Mouse (Mus musculus) liver, embryonic 13.5 days (tissue): Measurements from ENCODE around the gene Mamld1. TPM values are rescaled to one million over a fixed set of nuclear protein-coding genes. Genes with fewer than 3 reads are reported as not detected.
A peak's percentile ranks its signal among the peaks of the same experiment; 100 is the strongest.
"Not testable (repeated sequence)": the region's sequence is repeated elsewhere in the genome, so short reads cannot be mapped to it uniquely, and the experiment has no call there.

ENCODE experiments used
- ATAC-seq: fragments of 200-750 bp; cut with Nextera tagmentation; 2 replicates; pipeline ENCODE4 v1.8.0; 2017; ENCODE audit warnings: low read depth, mild to moderate bottlenecking, moderate number of reproducible peaks, moderate library complexity
- DNase-seq: peaks from one replicate; pipeline ENCODE4 v3.0.0; 2022
- H3K27ac ChIP-seq: fragments of 300-500 bp; sonication (generic); 2 replicates; pipeline ENCODE4 v1.5.1; 2015; ENCODE audit warnings: moderate library complexity, mild to moderate bottlenecking, inconsistent platforms
- H3K27me3 ChIP-seq: fragments of 300-500 bp; sonication (generic); 2 replicates; pipeline ENCODE4 v1.6.1; 2015; ENCODE audit warnings: mild to moderate bottlenecking, inconsistent platforms
- H3K36me3 ChIP-seq: fragments of 300-500 bp; sonication (generic); 2 replicates; pipeline ENCODE4 v1.6.1; 2015; ENCODE audit warnings: mild to moderate bottlenecking, inconsistent platforms
- H3K4me1 ChIP-seq: fragments of 300-500 bp; sonication (generic); replicated peaks from 2 replicates; pipeline ENCODE4 v1.6.1; 2015; ENCODE audit warnings: inconsistent platforms
- H3K4me2 ChIP-seq: fragments of 300-500 bp; sonication (generic); 2 replicates; pipeline ENCODE4 v1.6.1; 2015; ENCODE audit warnings: inconsistent platforms, mild to moderate bottlenecking, moderate library complexity
- H3K4me3 ChIP-seq: fragments of 300-500 bp; sonication (generic); replicated peaks from 2 replicates; pipeline ENCODE4 v1.5.1; 2015; ENCODE audit warnings: mild to moderate bottlenecking, inconsistent platforms
- H3K9ac ChIP-seq: fragments of 300-500 bp; sonication (generic); 2 replicates; pipeline ENCODE4 v1.6.1; 2015; ENCODE audit warnings: mild to moderate bottlenecking, inconsistent platforms
- H3K9me3 ChIP-seq: fragments of 300-500 bp; sonication (generic); replicated peaks from 2 replicates; pipeline ENCODE4 v1.6.1; 2016; ENCODE audit warnings: inconsistent platforms
- WGBS: fragments of 180-500 bp; shearing (Covaris S2); methylation state at CpG from one replicate; pipeline ENCODE4 v1.1.7; 2015; ENCODE audit not compliant: insufficient replicate concordance; 5-methylcytosine and 5-hydroxymethylcytosine counted together
- polyA plus RNA-seq: library from polyadenylated mRNA; unstranded; fragments of >200 nt; fragmentation: Nextera tagmentation; extraction: Ambion mirVana; gene quantifications from 2 replicates; pipeline ENCODE4 v1.2.1, GENCODE M21; 2015

The Mamld1 gene
- polyA plus RNA-seq = 0.08 and 0.12 TPM in 2 replicates

GRCm38 (mm10) chrX:71049864-71050576 is at the start of gene Mamld1:
TSS of gene Mamld1 (plus strand) at chrX:71050256.
- Histone ChIP-seq H3K4me2 (peak within 1 kb of the TSS; percentile 54), H3K9ac (no peak within 1 kb of the TSS), H3K9me3 (no peaks in the 10 kb centered on the region), H3K36me3 (no peaks in the 10 kb centered on the region), H3K4me1 (no peaks in the 10 kb centered on the region), H3K27ac (no peak within 1 kb of the TSS), H3K4me3 (peak within 1 kb of the TSS; percentile 39), H3K27me3 (peaks cover 55% of the 10 kb centered on the region)
- no peak for DNase-seq
- ATAC-seq = 0 out of 2 replicates have a peak, but pooled peaks have one; percentile 23
- WGBS = 13% methylated on average over 50 of the region's 50 CpGs

DNA sequence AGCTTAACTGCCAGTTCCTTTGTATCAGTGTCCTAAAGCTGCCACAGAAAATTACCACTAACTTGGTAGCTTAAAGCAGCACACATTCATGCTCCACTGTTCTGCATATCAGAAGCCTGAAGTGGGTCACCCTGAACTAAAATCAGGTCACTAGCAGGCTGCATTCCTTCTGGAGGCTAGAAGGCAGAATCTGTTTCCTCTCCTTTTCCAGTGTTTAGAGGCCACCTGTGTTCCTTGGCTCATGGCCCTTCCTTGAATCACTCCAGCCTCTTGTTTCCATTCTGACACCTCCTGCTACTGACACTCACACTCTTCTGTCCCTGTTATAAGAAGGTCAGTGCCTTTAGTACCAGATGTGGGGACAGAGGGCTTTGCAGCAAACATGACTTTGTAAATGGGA is 25.3 kb upstream of the Mamld1 start:
- Histone ChIP-seq H3K9me3 (no peaks in the 10 kb centered on the region), H3K4me3 (no peak overlapping the region), H3K36me3 (no peaks in the 10 kb centered on the region), H3K4me1 (no peaks in the 10 kb centered on the region), H3K27me3 (no peaks in the 10 kb centered on the region), H3K4me2 (no peak overlapping the region), H3K27ac (no peak overlapping the region), H3K9ac (no peak overlapping the region)
- no peak for DNase-seq
- ATAC-seq = no peak

- DNase-seq (no peak), ATAC-seq (no peak)
- H3K4me3 ChIP-seq = no peak overlapping the region
- no peaks in the 10 kb centered on the region for H3K27me3 ChIP-seq
- 70% methylated on average over 4 of the region's 4 CpGs for WGBS
- H3K4me2 ChIP-seq = no peak overlapping the region
- H3K9ac ChIP-seq = no peak overlapping the region
- H3K4me1 ChIP-seq = no peaks in the 10 kb centered on the region
- no peak overlapping the region for H3K27ac ChIP-seq
- H3K9me3 ChIP-seq = no peaks in the 10 kb centered on the region
- no peaks in the 10 kb centered on the region for H3K36me3 ChIP-seq
These were observed 22.0 kb upstream of the Mamld1 start for GRCm38 (mm10) chrX:71028007-71028406.

DNA sequence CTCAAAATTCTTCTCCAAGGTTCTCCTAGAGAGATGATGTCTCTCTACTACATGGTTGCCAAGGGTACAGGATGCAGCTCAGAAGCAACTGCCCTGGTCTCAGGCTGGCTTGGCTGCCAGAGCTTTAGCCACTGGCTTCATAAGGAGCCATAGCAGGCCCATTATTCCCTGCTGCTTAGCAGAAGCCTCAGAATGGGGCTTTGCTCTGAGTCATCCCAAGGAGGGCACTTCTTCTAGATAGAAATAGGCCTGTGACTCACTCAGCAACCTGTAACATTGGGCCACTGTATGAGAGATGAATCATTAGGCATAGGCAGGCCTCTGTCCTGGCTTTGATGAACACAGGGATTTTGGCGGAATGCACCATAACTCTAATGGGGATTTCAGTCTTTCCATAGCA is 21.1 kb upstream of the Mamld1 start:
- 81% methylated on average over 1 of the region's 1 CpGs for WGBS
- not testable (repeated sequence) for ATAC-seq, H3K4me2 ChIP-seq, DNase-seq, H3K9me3 ChIP-seq, H3K27me3 ChIP-seq, H3K36me3 ChIP-seq, H3K27ac ChIP-seq, H3K9ac ChIP-seq, H3K4me1 ChIP-seq, H3K4me3 ChIP-seq

DNA sequence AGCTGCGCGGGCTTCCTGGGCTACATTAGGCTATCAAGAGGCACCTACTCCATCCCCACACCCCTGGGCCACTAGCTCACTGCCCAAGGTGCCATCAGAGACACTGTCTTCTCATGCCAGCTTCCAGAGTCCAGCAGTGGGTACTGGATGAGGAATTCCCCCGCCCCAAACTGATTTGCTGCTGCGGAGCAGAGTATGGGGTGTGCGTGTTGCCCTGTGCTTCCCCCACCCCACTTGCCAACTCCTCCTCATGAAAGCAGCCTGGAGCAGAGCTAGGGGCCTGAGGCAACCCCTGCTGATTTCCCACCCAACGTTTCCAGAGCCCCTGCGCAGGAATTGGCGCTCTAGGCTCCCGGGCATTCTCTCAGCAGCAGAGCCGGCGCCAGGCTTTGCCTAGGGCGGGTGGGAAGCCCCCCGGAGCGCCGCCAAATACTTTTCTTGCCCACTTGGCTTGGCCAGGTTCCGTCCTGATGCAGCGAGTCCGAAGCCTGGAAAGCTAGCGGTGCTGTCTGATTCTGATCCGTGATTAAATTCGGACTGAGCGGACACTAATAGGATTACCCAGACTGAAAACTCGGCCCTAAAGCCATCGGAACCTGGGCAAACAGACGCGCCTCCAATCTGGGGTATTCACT is 738 bp downstream of the Mamld1 start:
- Histone ChIP-seq H3K4me3 (peak overlapping the region; percentile 39), H3K27me3 (peaks cover 55% of the 10 kb centered on the region), H3K36me3 (no peaks in the 10 kb centered on the region), H3K9me3 (no peaks in the 10 kb centered on the region), H3K9ac (no peak overlapping the region), H3K4me2 (peak overlapping the region; percentile 54), H3K4me1 (no peaks in the 10 kb centered on the region), H3K27ac (no peak overlapping the region)
- WGBS = 18% methylated on average over 26 of the region's 26 CpGs
- DNase-seq (no peak), ATAC-seq (no peak)

GRCm38 (mm10) chrX:71051361-71052114 is 1.5 kb downstream of the Mamld1 start:
- peaks cover 55% of the 10 kb centered on the region for H3K27me3 ChIP-seq

GRCm38 (mm10) chrX:71052115-71052478 is 2.0 kb downstream of the Mamld1 start:
- peak overlapping the region; percentile 39 for H3K4me3 ChIP-seq
- no peak overlapping the region for H3K9ac ChIP-seq
- H3K4me1 ChIP-seq = no peaks in the 10 kb centered on the region
- H3K27ac ChIP-seq = no peak overlapping the region
- H3K9me3 ChIP-seq = no peaks in the 10 kb centered on the region
- DNase-seq (peak; percentile 2), ATAC-seq (no peak)
- WGBS = 27% methylated on average over 18 of the region's 19 CpGs
- no peaks in the 10 kb centered on the region for H3K36me3 ChIP-seq
- H3K27me3 ChIP-seq = peaks cover 52% of the 10 kb centered on the region
- H3K4me2 ChIP-seq = peak overlapping the region; percentile 54

More at GRCm38 (mm10) chrX:71051361-71052114, 1.5 kb downstream of the Mamld1 start:
- Histone ChIP-seq H3K4me1 (no peaks in the 10 kb centered on the region), H3K4me3 (peak overlapping the region; percentile 39), H3K27ac (no peak overlapping the region), H3K9ac (no peak overlapping the region), H3K36me3 (no peaks in the 10 kb centered on the region), H3K9me3 (no peaks in the 10 kb centered on the region), H3K4me2 (peak overlapping the region; percentile 54)
- DNase-seq = no peak
- 17% methylated on average over 30 of the region's 30 CpGs for WGBS
- ATAC-seq = no peak

DNA sequence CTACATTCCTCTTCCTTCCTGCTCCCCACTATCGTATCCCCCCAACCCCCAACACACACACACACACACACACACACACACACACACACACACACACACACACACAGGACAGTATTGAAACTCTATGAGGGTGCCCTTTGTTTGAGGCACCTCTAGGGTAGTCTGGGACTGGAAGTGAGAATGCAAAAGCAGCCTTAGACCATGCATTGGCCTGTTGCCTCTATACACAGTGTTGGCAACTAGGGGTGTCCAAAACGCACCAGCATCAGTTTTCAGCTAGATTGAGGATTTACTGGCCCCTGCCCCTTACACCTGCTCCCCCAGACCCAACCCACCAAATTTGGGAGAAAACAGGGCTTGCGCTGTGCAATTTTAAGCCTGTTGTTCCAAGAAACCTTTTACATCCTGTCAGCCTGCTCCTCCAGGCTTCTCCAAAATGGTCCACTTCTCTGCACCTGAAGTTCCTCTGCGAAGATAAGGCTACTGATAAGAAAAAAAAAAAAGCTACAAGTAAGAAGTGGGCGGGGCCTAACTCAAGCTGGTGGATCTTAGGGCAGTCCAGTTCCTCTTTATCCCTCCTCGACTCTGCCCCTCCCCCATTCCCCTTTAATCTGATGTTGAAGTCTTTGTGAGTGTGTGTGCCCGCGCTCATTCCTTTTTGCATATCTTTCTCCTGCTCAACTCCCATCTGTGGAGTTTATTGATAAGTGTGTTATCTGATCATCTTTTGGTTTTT is 2.6 kb downstream of the Mamld1 start:
- WGBS = 24% methylated on average over 7 of the region's 8 CpGs
- peak overlapping the region; percentile 54 for H3K4me2 ChIP-seq
- no peaks in the 10 kb centered on the region for H3K4me1 ChIP-seq
- DNase-seq (no peak), ATAC-seq (no peak)
- H3K36me3 ChIP-seq = no peaks in the 10 kb centered on the region
- H3K27me3 ChIP-seq = peaks cover 48% of the 10 kb centered on the region
- H3K27ac ChIP-seq = no peak overlapping the region
- no peak overlapping the region for H3K4me3 ChIP-seq
- no peaks in the 10 kb centered on the region for H3K9me3 ChIP-seq
- no peak overlapping the region for H3K9ac ChIP-seq

DNA sequence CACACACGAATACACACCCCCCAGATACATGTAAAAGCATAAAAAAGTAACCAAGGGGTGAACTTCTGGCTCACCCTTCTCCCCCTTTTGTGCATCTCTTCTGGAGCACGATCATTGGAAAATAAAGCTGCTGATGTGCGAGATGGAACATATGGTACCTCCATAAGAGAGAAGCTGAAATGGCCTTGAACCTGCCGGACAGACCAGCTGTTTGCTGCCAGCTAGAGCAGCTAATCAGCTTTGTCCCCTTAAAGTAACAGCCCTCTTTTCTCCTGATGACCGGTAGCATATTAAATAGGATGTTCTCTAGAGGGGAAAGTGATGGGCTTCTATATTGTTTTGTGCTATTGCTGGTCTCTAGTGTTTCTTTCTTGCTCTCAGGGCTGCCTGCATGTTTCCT is 3.2 kb downstream of the Mamld1 start:
- WGBS = 35% methylated on average over 5 of the region's 5 CpGs
- H3K27ac ChIP-seq = no peak overlapping the region
- ATAC-seq (no peak), DNase-seq (no peak)
- no peaks in the 10 kb centered on the region for H3K9me3 ChIP-seq
- no peaks in the 10 kb centered on the region for H3K36me3 ChIP-seq
- no peaks in the 10 kb centered on the region for H3K4me1 ChIP-seq
- H3K4me2 ChIP-seq = no peak overlapping the region
- H3K9ac ChIP-seq = no peak overlapping the region
- no peak overlapping the region for H3K4me3 ChIP-seq
- peaks cover 42% of the 10 kb centered on the region for H3K27me3 ChIP-seq

GRCm38 (mm10) chrX:71056968-71057367 is 6.9 kb downstream of the Mamld1 start:
- Histone ChIP-seq H3K9me3 (no peaks in the 10 kb centered on the region), H3K4me2 (no peak overlapping the region), H3K9ac (no peak overlapping the region), H3K4me3 (no peak overlapping the region), H3K27ac (no peak overlapping the region), H3K27me3 (peaks cover 8% of the 10 kb centered on the region), H3K4me1 (no peaks in the 10 kb centered on the region), H3K36me3 (no peaks in the 10 kb centered on the region)
- 62% methylated on average over 2 of the region's 2 CpGs for WGBS
- ATAC-seq (no peak), DNase-seq (no peak)
